Mouse (Mus musculus) spleen, adult 10 weeks (tissue): ENCODE results near the gene Olfr1176. TPM values are rescaled to one million over a fixed set of nuclear protein-coding genes. Genes with fewer than 3 reads are reported as not detected.

Source experiments
- polyA plus RNA-seq: library from polyadenylated mRNA; stranded (reverse); fragments of 350-450 nt; fragmentation: Illumina TruSeq; extraction: RNeasy Lipid Tissue Mini Kit (QIAGEN cat#74804); gene quantifications from one replicate; pipeline ENCODE4 v1.2.3, GENCODE M21; 2015; ENCODE audit warnings: low replicate concordance; ENCODE audit not compliant: insufficient read depth

The Olfr1176 gene
- not detected for polyA plus RNA-seq

DNA sequence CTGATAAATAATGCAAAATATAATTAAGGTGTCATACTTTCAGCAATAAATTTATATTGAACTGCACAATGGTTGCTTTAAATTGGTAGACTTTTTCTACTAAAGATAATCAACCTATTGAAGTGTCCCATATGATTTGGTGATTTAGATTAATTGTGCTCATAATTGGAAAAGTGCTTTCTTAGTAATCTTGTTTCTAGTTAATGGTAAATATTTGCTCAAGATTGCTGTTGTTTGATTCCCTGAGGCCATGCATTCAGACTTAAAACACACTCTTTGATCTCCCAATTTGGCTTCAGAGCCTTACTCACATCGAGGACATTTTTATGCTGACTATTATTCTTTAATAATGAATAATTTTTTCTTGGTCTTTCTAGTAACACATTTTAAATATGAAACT lies at the start of gene Olfr1176:
TSS of gene Olfr1176 (plus strand) at position 301 of the 400 bp plus-strand sequence.

GRCm38 (mm10) chr2:88315035-88315434 lies 21.5 kb upstream of the Olfr1176 start, which contains the start of gene Olfr1174-ps:
Gene Olfr1174-ps (minus strand): TSS chr2:88315135.

GRCm38 (mm10) chr2:88327115-88327514 lies 9.4 kb upstream of the Olfr1176 start, which contains the start of gene Olfr1175-ps:
Gene Olfr1175-ps (minus strand): TSS chr2:88327215.

GRCm38 (mm10) chr2:88346392-88346791 lies 9.9 kb downstream of the Olfr1176 start, which contains the start of gene Olfr1177-ps:
Gene Olfr1177-ps (minus strand): TSS chr2:88346492.

GRCm38 (mm10) chr2:88386762-88387161 lies 50.2 kb downstream of the Olfr1176 start, which contains the start of gene Olfr1178:
Gene Olfr1178 (plus strand): TSS chr2:88387062.

Other genes starting within 250 kb of the Olfr1176 start
- gene Olfr1164, start 242.8 kb upstream of the Olfr1176 start, polyA plus RNA-seq, result not detected
- gene Olfr1166, start 208.4 kb upstream of the Olfr1176 start, polyA plus RNA-seq, result not detected
- gene Olfr1167, start 181.5 kb upstream of the Olfr1176 start, polyA plus RNA-seq, result not detected
- gene Olfr1168, start 154.8 kb upstream of the Olfr1176 start, polyA plus RNA-seq, result not detected
- gene Olfr1170, start 108.4 kb upstream of the Olfr1176 start, polyA plus RNA-seq, result not detected
- gene Olfr1173, start 56.8 kb upstream of the Olfr1176 start, polyA plus RNA-seq, result not detected
- gene Olfr1174-ps, start 21.6 kb upstream of the Olfr1176 start, polyA plus RNA-seq, result not detected
- gene Olfr1175-ps, start 9.5 kb upstream of the Olfr1176 start, polyA plus RNA-seq, result not detected
- not detected for gene Olfr1177-ps, start 9.8 kb downstream of the Olfr1176 start, polyA plus RNA-seq
- gene Olfr1178, start 50.3 kb downstream of the Olfr1176 start, polyA plus RNA-seq, result not detected
- gene Olfr1179, start 69.7 kb downstream of the Olfr1176 start, polyA plus RNA-seq, result not detected
- not detected for gene Olfr1180, start 82.4 kb downstream of the Olfr1176 start, polyA plus RNA-seq
- not detected for gene Olfr1181, start 89.5 kb downstream of the Olfr1176 start, polyA plus RNA-seq
- not detected for gene Gm13757, start 112.4 kb downstream of the Olfr1176 start, polyA plus RNA-seq
- gene Olfr1183, start 118.1 kb downstream of the Olfr1176 start, polyA plus RNA-seq, result not detected
- not detected for gene Olfr1184, start 146.9 kb downstream of the Olfr1176 start, polyA plus RNA-seq
- gene Olfr1185-ps1, start 156.6 kb downstream of the Olfr1176 start, polyA plus RNA-seq, result not detected
- gene Olfr1186, start 181.8 kb downstream of the Olfr1176 start, polyA plus RNA-seq, result not detected
- gene Olfr1188, start 220.2 kb downstream of the Olfr1176 start, polyA plus RNA-seq, result not detected
- not detected for gene Olfr1189, start 249.7 kb downstream of the Olfr1176 start, polyA plus RNA-seq